Mouse (Mus musculus) testis, adult 2 months (tissue): ENCODE results near the gene Rhox4a. TPM values are rescaled to one million over a fixed set of nuclear protein-coding genes. Genes with fewer than 3 reads are reported as not detected.
"Not testable (repeated sequence)": the region's sequence is repeated elsewhere in the genome, so short reads cannot be mapped to it uniquely, and the experiment has no call there.

Source experiments
- H3K27ac ChIP-seq: fragments of 200-500 bp; 2 replicates; pipeline ENCODE4 v1.5.1; 2012; ENCODE audit warnings: low read depth, low read length; ENCODE audit not compliant: control insufficient read depth, insufficient read depth
- H3K27me3 ChIP-seq: fragments of 200-500 bp; 2 replicates; pipeline ENCODE4 v1.6.1; 2012; ENCODE audit warnings: mild to moderate bottlenecking, low read length, moderate library complexity; ENCODE audit not compliant: control insufficient read depth, insufficient read depth
- H3K36me3 ChIP-seq: fragments of 200-500 bp; 2 replicates; pipeline ENCODE4 v1.6.1; 2012; ENCODE audit warnings: mild to moderate bottlenecking, low read length; ENCODE audit not compliant: control insufficient read depth, insufficient read depth
- H3K4me1 ChIP-seq: fragments of 200-500 bp; 2 replicates; pipeline ENCODE4 v1.6.1; 2012; ENCODE audit warnings: low read length; ENCODE audit not compliant: control insufficient read depth, insufficient read depth
- H3K4me3 ChIP-seq: fragments of 200-500 bp; 2 replicates; pipeline ENCODE4 v1.5.1; 2012; ENCODE audit warnings: low read depth, mild to moderate bottlenecking, low read length, moderate library complexity, mixed read lengths; ENCODE audit not compliant: control insufficient read depth
- polyA plus RNA-seq: library from polyadenylated mRNA; depleted of rRNA; stranded (reverse); fragments of >200 nt; gene quantifications from 2 replicates; pipeline ENCODE4 v1.2.3, GENCODE M21; 2012; rRNA removed

Gene Rhox4a
- not detected in 2 replicates for polyA plus RNA-seq

DNA sequence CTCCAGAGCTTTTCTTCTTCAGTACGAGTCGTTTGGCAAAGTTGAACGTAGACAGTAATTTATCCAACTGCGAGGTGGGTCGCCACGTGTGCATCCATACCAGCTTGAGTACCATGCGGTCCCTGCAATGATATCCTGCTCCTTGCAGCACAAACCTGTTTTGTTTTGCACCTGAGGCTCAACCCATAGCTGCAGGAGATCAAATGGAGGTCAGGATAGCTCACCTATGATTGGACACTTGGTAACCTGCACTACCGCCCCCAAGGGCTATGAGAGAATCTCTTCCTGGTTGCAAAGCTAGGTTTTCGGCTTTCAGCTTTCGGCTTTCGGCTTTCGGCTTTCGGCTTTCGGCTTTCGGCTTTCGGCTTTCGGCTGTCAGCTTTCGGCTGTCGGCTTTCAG is at the start of gene Rhox4a:
TSS of gene Rhox4a (plus strand) at position 301 of the 400 bp plus-strand sequence.
- H3K4me3 ChIP-seq, H3K27me3 ChIP-seq, H3K27ac ChIP-seq, H3K36me3 ChIP-seq, H3K4me1 ChIP-seq: not testable (repeated sequence)

DNA sequence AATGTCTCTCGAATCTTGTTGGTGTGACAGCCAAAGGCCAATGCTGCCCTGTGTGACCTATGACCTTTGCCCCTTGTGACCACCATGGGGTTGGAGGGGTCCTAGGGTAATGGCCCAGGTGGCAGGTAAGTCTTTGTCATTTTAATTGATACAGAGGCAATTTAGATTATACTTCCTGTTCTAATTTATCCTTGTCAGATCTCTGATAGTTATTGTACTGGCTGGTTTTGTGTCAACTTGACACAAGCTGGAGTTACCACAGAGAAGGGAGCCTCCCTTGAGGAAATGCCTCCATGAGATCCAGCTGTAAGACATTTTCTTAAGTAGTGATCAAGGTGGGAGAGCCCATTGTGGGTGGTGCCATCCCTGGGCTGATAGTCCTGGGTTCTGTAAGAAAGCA is 43.0 kb upstream of the Rhox4a start, which contains the start of gene Rhox1:
TSS of gene Rhox1 (minus strand) at position 101 of the 400 bp plus-strand sequence.
- H3K4me3 ChIP-seq, H3K27me3 ChIP-seq, H3K4me1 ChIP-seq, H3K36me3 ChIP-seq: not testable (repeated sequence)
- H3K27ac ChIP-seq: 0 out of 2 replicates have a peak within 1 kb of the TSS, but pooled peaks have one; percentile 8

DNA sequence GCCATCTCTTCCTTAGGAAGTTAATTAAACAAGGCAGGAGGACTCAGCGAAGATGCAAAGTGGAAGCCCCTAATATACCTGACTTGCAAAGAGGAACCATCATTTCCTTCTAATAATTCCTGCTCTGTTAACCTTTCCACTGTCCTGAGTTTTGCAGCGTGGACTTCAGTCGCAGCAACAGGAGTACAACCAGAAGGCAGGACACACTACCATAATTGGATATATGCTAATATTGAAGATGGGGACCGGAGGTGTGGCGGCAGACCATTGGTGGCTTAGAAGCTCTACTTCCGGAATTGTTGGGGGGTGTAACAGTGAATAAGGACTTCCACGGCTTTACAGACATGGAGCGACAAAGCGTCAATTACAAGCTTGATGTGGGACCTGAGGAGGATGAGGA is 20.5 kb upstream of the Rhox4a start, which contains the start of gene Rhox2a:
TSS of gene Rhox2a (plus strand) at position 301 of the 400 bp plus-strand sequence.
- H3K27ac ChIP-seq, H3K36me3 ChIP-seq, H3K27me3 ChIP-seq, H3K4me1 ChIP-seq: not testable (repeated sequence)
- H3K4me3 ChIP-seq: peak within 1 kb of the TSS; percentile 44

DNA sequence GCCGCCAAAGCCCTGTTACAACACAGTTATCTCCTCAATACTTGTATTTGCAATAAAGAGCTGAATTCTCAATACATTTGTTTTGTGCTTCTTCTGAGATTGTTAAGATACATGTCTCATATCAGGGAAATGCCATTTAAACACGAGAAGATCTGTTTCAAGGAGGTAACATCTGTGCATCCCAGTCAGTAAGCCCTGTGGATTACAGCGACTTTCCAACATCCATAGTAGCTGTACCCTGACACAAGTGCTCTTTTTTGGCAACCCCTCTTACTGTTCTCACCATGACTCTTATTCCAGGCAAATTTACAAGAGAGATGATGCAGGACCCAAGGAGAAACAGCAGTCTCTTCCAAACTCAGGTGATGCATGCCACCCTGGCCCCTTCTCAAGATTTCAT is 15.5 kb upstream of the Rhox4a start, which contains the start of gene Rhox3a:
TSS of gene Rhox3a (plus strand) at position 301 of the 400 bp plus-strand sequence.
- H3K27me3 ChIP-seq, H3K36me3 ChIP-seq, H3K27ac ChIP-seq, H3K4me3 ChIP-seq, H3K4me1 ChIP-seq: not testable (repeated sequence)

Other genes with a start within 250 kb of the Rhox4a start
- 2.3 and 2.9 TPM in 2 replicates for gene Sowahd, start 216.5 kb upstream of the Rhox4a start, polyA plus RNA-seq
- 15.2 and 19.2 TPM in 2 replicates for gene Rpl39, start 179.9 kb upstream of the Rhox4a start, polyA plus RNA-seq
- gene Upf3b, start 155.0 kb upstream of the Rhox4a start, polyA plus RNA-seq: 5.1 and 5.2 TPM in 2 replicates
- 0.22 and 0.41 TPM in 2 replicates for gene Nkap, start 138.5 kb upstream of the Rhox4a start, polyA plus RNA-seq
- gene Akap14, start 96.5 kb upstream of the Rhox4a start, polyA plus RNA-seq: 6.2 and 8.0 TPM in 2 replicates
- 154 and 156 TPM in 2 replicates for gene Ndufa1, start 74.2 kb upstream of the Rhox4a start, polyA plus RNA-seq
- gene Rnf113a1, start 74.1 kb upstream of the Rhox4a start, polyA plus RNA-seq: 0.13 and 0.32 TPM in 2 replicates
- 9.4 and 11.8 TPM in 2 replicates for gene Gm9, start 54.3 kb upstream of the Rhox4a start, polyA plus RNA-seq
- 0.73 and 0.77 TPM in 2 replicates for gene Rhox1, start 43.1 kb upstream of the Rhox4a start, polyA plus RNA-seq
- 0.34 and 0.80 TPM in 2 replicates for gene Rhox2a, start 20.4 kb upstream of the Rhox4a start, polyA plus RNA-seq
- gene Rhox3a, start 15.4 kb upstream of the Rhox4a start, polyA plus RNA-seq: 1.4 TPM in 1 of 2 replicates, not detected in the other
- 0.51 and 1.6 TPM in 2 replicates for gene Rhox3a2, start 114.7 kb downstream of the Rhox4a start, polyA plus RNA-seq
- not detected in 2 replicates for gene Rhox4a2, start 125.5 kb downstream of the Rhox4a start, polyA plus RNA-seq
- gene Rhox2b, start 146.7 kb downstream of the Rhox4a start, polyA plus RNA-seq: 0.32 and 0.43 TPM in 2 replicates
- not detected in 2 replicates for gene Rhox4b, start 167.2 kb downstream of the Rhox4a start, polyA plus RNA-seq
- 0.21 TPM in 1 of 2 replicates, not detected in the other for gene Rhox2c, start 188.3 kb downstream of the Rhox4a start, polyA plus RNA-seq
- 0.21 and 0.25 TPM in 2 replicates for gene Rhox3c, start 193.2 kb downstream of the Rhox4a start, polyA plus RNA-seq
- gene Rhox4c, start 215.0 kb downstream of the Rhox4a start, polyA plus RNA-seq: not detected in 2 replicates
- 0.17 TPM in 1 of 2 replicates, not detected in the other for gene Rhox2d, start 228.1 kb downstream of the Rhox4a start, polyA plus RNA-seq
- 0.19 TPM in 1 of 2 replicates, not detected in the other for gene Rhox4d, start 249.0 kb downstream of the Rhox4a start, polyA plus RNA-seq